Mouse (Mus musculus) hindbrain, embryonic 12.5 days (tissue): ENCODE results near the gene Tns3. TPM values are rescaled to one million over a fixed set of nuclear protein-coding genes. Genes with fewer than 3 reads are reported as not detected.

Source experiments
- ATAC-seq: fragments of 200-750 bp; cut with Nextera tagmentation; 2 replicates; pipeline ENCODE4 v1.8.0; 2017; ENCODE audit warnings: moderate TSS enrichment; ENCODE audit not compliant: low FRiP score
- H3K27ac ChIP-seq: fragments of 300-500 bp; sonication (generic); 2 replicates; pipeline ENCODE4 v1.5.1; 2016; ENCODE audit warnings: mild to moderate bottlenecking
- H3K27me3 ChIP-seq: fragments of 300-500 bp; sonication (generic); 2 replicates; pipeline ENCODE4 v1.6.1; 2016; ENCODE audit warnings: mild to moderate bottlenecking
- H3K36me3 ChIP-seq: fragments of 300-500 bp; sonication (generic); 2 replicates; pipeline ENCODE4 v1.6.1; 2016; ENCODE audit warnings: mild to moderate bottlenecking
- H3K4me1 ChIP-seq: fragments of 300-500 bp; sonication (generic); 2 replicates; pipeline ENCODE4 v1.6.1; 2016
- H3K4me2 ChIP-seq: fragments of 300-500 bp; sonication (generic); replicated peaks from 2 replicates; pipeline ENCODE4 v1.6.1; 2016; ENCODE audit warnings: mild to moderate bottlenecking
- H3K4me3 ChIP-seq: fragments of 300-500 bp; sonication (generic); 2 replicates; pipeline ENCODE4 v1.5.1; 2016; ENCODE audit warnings: mild to moderate bottlenecking
- H3K9ac ChIP-seq: fragments of 300-500 bp; sonication (generic); 2 replicates; pipeline ENCODE4 v1.6.1; 2016; ENCODE audit warnings: mild to moderate bottlenecking, moderate library complexity
- H3K9me3 ChIP-seq: fragments of 300-500 bp; sonication (generic); replicated peaks from 2 replicates; pipeline ENCODE4 v1.6.1; 2016; ENCODE audit warnings: mild to moderate bottlenecking
- WGBS: fragments of 180-500 bp; shearing (Covaris S2); methylation state at CpG from one replicate; pipeline ENCODE4 v1.1.7; 2016; 5-methylcytosine and 5-hydroxymethylcytosine counted together
- polyA plus RNA-seq: library from polyadenylated mRNA; unstranded; fragments of >200 nt; fragmentation: Nextera tagmentation; extraction: Ambion mirVana; gene quantifications from 2 replicates; pipeline ENCODE4 v1.2.1, GENCODE M21; 2016

Gene Tns3
- polyA plus RNA-seq, 1 experiment from 2014 or later = 15.9 TPM

DNA sequence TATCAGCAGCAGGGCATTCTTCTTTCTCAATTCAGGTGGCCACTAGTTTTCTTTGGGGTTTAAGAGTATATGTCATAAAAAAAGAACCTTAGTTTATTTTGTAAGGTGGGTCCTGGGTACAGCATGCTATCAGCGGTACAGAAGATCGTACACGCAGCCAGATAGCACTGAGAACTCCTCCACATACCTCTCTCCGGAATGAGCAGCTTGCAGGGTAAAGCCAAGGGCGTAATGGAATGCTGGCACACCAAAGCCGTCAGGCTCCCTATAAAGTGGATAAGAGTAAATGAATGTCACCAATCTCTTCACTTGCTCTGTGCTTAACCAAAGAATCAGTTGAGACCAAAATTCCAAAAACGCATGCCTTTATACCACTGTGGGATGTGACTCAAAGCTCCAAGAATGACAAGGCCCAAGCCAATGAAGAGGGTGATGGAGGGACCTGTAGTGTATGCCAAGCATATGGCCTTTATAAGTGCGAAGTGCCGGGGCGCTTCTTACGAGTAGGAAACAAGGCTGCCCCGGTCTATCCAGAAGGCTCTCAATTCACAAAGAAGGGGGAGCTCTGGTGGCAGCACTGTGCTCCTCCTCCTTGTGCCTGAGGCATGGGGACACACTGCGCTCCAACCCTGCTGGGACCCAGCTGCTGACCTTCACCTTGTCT, 219.4 kb downstream of the Tns3 start:
- H3K4me2 ChIP-seq = no peak overlapping the region
- H3K27ac ChIP-seq = no peak overlapping the region
- no peak overlapping the region for H3K4me3 ChIP-seq
- peaks cover 7% of the 10 kb centered on the region; the same call in 1 of the 2 replicates for H3K4me1 ChIP-seq
- 91% methylated on average over 13 of the region's 13 CpGs for WGBS
- no peaks in the 10 kb centered on the region for H3K9me3 ChIP-seq
- ATAC-seq = no peak
- peaks cover 11% of the 10 kb centered on the region; the same call in 1 of the 2 replicates for H3K36me3 ChIP-seq
- H3K9ac ChIP-seq = no peak overlapping the region
- H3K27me3 ChIP-seq = no peaks in the 10 kb centered on the region

- H3K4me3 ChIP-seq = no peak overlapping the region
- peaks cover 7% of the 10 kb centered on the region; the same call in 1 of the 2 replicates for H3K4me1 ChIP-seq
- no peak overlapping the region for H3K27ac ChIP-seq
- whole genome bisulfite sequencing = 80% methylated on average over 11 of the region's 11 CpGs
- H3K36me3 ChIP-seq = peaks cover 8% of the 10 kb centered on the region; the same call in 1 of the 2 replicates
- no peaks in the 10 kb centered on the region for H3K9me3 ChIP-seq
- H3K9ac ChIP-seq = no peak overlapping the region
- H3K4me2 ChIP-seq = no peak overlapping the region
- no peak for ATAC-seq
- H3K27me3 ChIP-seq = no peaks in the 10 kb centered on the region
Measured at GRCm38 (mm10) chr11:8443539-8444292, 220.6 kb downstream of the Tns3 start.

GRCm38 (mm10) chr11:8440706-8441105, 223.6 kb downstream of the Tns3 start:
- no peak overlapping the region for H3K27ac ChIP-seq
- H3K9ac ChIP-seq = no peak overlapping the region

GRCm38 (mm10) chr11:8440221-8440620, 224.1 kb downstream of the Tns3 start:
- Histone ChIP-seq H3K9ac (no peak overlapping the region), H3K27me3 (no peaks in the 10 kb centered on the region)
- WGBS = 96% methylated on average over 5 of the region's 5 CpGs

More at GRCm38 (mm10) chr11:8440706-8441105, 223.6 kb downstream of the Tns3 start:
- Histone ChIP-seq H3K36me3 (peaks cover 8% of the 10 kb centered on the region; the same call in 1 of the 2 replicates), H3K4me2 (no peak overlapping the region), H3K27me3 (no peaks in the 10 kb centered on the region), H3K4me1 (peaks cover under 1% of the 10 kb centered on the region; the same call in 1 of the 2 replicates), H3K9me3 (no peaks in the 10 kb centered on the region), H3K4me3 (no peak overlapping the region)
- 98% methylated on average over 2 of the region's 2 CpGs for WGBS
- ATAC-seq = no peak

DNA sequence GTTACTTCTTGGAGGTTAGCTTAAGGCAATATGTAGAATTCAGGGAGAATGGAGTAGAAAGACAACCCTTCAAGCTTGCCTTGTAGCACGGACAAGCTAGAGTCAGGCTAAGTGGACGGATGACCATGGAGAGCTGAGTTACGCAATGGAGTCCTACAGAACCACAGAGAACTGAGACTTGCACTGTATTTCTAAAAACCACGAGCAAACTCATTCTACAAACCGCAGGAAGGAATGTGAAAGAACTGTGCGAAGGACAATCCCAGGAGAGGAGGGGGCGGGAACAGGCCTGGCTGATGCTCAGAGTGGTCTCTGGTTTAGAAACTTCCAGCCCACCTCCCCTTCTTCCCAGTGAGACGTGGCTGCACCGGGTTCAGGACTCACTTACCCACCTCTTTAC, 225.3 kb downstream of the Tns3 start:
- H3K4me2 ChIP-seq = no peak overlapping the region
- no peaks in the 10 kb centered on the region for H3K9me3 ChIP-seq
- H3K4me1 ChIP-seq = no peaks in the 10 kb centered on the region
- H3K9ac ChIP-seq = no peak overlapping the region
- 90% methylated on average over 9 of the region's 9 CpGs for WGBS
- ATAC-seq = no peak
- no peaks in the 10 kb centered on the region for H3K27me3 ChIP-seq
- H3K36me3 ChIP-seq = peaks cover 11% of the 10 kb centered on the region; the same call in 1 of the 2 replicates
- H3K27ac ChIP-seq = no peak overlapping the region
- H3K4me3 ChIP-seq = no peak overlapping the region

More at GRCm38 (mm10) chr11:8440221-8440620, 224.1 kb downstream of the Tns3 start:
- Histone ChIP-seq H3K4me3 (no peak overlapping the region), H3K27ac (no peak overlapping the region), H3K4me2 (no peak overlapping the region), H3K9me3 (no peaks in the 10 kb centered on the region), H3K36me3 (peaks cover 8% of the 10 kb centered on the region; the same call in 1 of the 2 replicates), H3K4me1 (no peaks in the 10 kb centered on the region)
- ATAC-seq = no peak

DNA sequence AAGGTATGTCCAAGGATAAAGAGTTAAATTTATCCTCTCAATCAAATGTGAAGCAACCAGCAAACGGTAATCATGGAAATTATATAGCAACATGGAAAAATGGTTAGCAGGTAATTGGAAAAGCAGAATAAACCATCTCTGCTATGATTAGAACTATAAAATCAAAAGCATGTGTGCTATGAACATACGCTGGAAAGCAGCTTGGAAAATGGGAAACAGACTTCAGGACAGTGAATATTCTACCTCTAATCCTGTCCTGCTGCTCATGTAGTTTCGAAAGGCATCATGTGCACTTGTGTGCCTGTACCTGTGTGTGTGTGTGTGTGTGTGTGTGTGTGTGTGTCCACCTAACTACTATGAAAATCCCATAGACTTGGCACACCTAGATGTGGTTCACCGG, 226.1 kb downstream of the Tns3 start:
- Histone ChIP-seq H3K9me3 (no peaks in the 10 kb centered on the region), H3K4me1 (no peaks in the 10 kb centered on the region), H3K4me3 (no peak overlapping the region), H3K27ac (no peak overlapping the region), H3K27me3 (no peaks in the 10 kb centered on the region), H3K4me2 (no peak overlapping the region), H3K36me3 (peaks cover 11% of the 10 kb centered on the region; the same call in 1 of the 2 replicates), H3K9ac (no peak overlapping the region)
- ATAC-seq = no peak
- 92% methylated on average over 4 of the region's 4 CpGs for WGBS

GRCm38 (mm10) chr11:8435101-8435500, 229.2 kb downstream of the Tns3 start:
- H3K27me3 ChIP-seq = no peaks in the 10 kb centered on the region
- H3K36me3 ChIP-seq = peaks cover 11% of the 10 kb centered on the region; the same call in 1 of the 2 replicates
- H3K9ac ChIP-seq = no peak overlapping the region
- no peak for ATAC-seq
- no peaks in the 10 kb centered on the region for H3K4me1 ChIP-seq
- no peak overlapping the region for H3K4me3 ChIP-seq
- H3K9me3 ChIP-seq = no peaks in the 10 kb centered on the region
- WGBS = 93% methylated on average over 6 of the region's 6 CpGs
- no peak overlapping the region for H3K4me2 ChIP-seq
- no peak overlapping the region for H3K27ac ChIP-seq

- no peak for ATAC-seq
- H3K4me3 ChIP-seq = no peak overlapping the region
Measured at GRCm38 (mm10) chr11:8434366-8434765, 230.0 kb downstream of the Tns3 start.

DNA sequence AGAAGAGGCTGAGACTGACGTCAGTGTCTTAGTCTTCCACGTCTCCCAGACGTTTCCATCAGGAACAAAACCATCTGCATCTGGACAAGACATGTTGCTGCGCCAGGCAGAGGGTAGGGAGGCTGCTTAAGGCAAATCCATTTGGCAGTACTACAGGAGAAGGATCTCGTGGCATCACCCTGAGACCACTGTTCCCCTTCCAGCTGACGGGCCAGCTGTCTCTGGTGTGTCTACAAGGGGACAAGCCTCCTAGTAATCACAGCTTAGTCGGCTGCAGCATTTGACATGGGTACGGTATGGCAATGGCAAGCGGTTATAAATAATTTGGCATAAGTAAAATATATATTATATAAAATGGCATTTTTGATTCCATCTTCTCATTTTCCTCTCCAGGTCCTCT, 230.9 kb downstream of the Tns3 start:
- no peak overlapping the region for H3K4me2 ChIP-seq
- no peak overlapping the region for H3K27ac ChIP-seq
- peaks cover 11% of the 10 kb centered on the region; the same call in 1 of the 2 replicates for H3K36me3 ChIP-seq
- no peak for ATAC-seq
- no peaks in the 10 kb centered on the region for H3K9me3 ChIP-seq
- no peaks in the 10 kb centered on the region for H3K4me1 ChIP-seq
- 93% methylated on average over 9 of the region's 9 CpGs for WGBS
- no peak overlapping the region for H3K9ac ChIP-seq
- H3K27me3 ChIP-seq = no peaks in the 10 kb centered on the region
- H3K4me3 ChIP-seq = no peak overlapping the region

More at GRCm38 (mm10) chr11:8434366-8434765, 230.0 kb downstream of the Tns3 start:
- H3K27ac ChIP-seq = no peak overlapping the region
- H3K27me3 ChIP-seq = no peaks in the 10 kb centered on the region
- H3K9me3 ChIP-seq = no peaks in the 10 kb centered on the region
- H3K9ac ChIP-seq = no peak overlapping the region
- 86% methylated on average over 6 of the region's 6 CpGs for WGBS
- H3K4me2 ChIP-seq = no peak overlapping the region
- H3K36me3 ChIP-seq = peaks cover 11% of the 10 kb centered on the region; the same call in 1 of the 2 replicates
- H3K4me1 ChIP-seq = no peaks in the 10 kb centered on the region

DNA sequence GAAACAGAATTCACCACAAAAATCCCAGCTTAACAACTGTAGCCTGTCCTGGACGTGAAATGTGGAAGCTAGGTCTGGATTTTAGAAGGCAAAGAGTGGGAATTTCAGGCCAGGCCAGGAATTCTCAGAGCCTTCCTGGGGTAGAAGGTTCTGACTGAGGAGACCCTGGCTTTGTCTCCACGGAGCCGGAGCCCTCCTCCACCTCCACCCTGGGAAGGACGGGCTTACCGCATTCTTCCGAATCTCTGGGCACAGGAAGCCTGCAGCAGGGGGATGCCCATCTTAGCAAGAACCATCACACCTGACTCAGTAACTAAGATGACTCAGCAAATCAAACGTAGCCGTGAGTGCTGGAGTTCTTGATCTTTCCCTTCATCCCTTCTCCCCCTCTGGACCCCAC, 231.4 kb downstream of the Tns3 start:
- Histone ChIP-seq H3K4me2 (no peak overlapping the region), H3K27ac (no peak overlapping the region), H3K4me3 (no peak overlapping the region), H3K36me3 (peaks cover 11% of the 10 kb centered on the region; the same call in 1 of the 2 replicates), H3K27me3 (no peaks in the 10 kb centered on the region), H3K9ac (no peak overlapping the region), H3K4me1 (no peaks in the 10 kb centered on the region), H3K9me3 (no peaks in the 10 kb centered on the region)
- ATAC-seq = no peak
- 92% methylated on average over 8 of the region's 8 CpGs for WGBS

- H3K27ac ChIP-seq = no peak overlapping the region
- WGBS = 87% methylated on average over 11 of the region's 11 CpGs
- no peak overlapping the region for H3K4me3 ChIP-seq
- no peaks in the 10 kb centered on the region for H3K27me3 ChIP-seq
- no peaks in the 10 kb centered on the region for H3K9me3 ChIP-seq
- no peaks in the 10 kb centered on the region for H3K36me3 ChIP-seq
- ATAC-seq = no peak
- H3K9ac ChIP-seq = no peak overlapping the region
- peaks cover 7% of the 10 kb centered on the region; the same call in 1 of the 2 replicates for H3K4me1 ChIP-seq
- H3K4me2 ChIP-seq = no peak overlapping the region
Measured at GRCm38 (mm10) chr11:8427660-8428059, 236.7 kb downstream of the Tns3 start.

DNA sequence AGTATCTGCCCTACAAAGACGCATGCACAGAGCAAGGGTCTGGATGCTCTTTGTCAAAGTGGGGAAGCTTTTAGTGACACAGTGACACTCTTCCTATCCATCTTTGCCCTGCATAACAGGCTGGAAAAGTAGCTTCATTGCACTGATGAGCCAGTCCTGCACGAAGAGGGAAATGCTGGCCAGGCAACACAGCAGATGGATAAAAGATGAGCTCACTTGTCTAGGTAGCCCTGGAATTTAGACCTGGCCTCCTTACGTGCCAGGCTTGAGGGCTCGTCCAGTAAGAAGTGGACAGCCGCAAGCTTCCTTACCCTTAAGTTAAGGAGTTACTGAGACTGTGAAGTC, 239.1 kb downstream of the Tns3 start:
- no peaks in the 10 kb centered on the region for H3K36me3 ChIP-seq
- no peak overlapping the region for H3K4me3 ChIP-seq
- ATAC-seq = no peak
- H3K9me3 ChIP-seq = no peaks in the 10 kb centered on the region
- peaks cover 7% of the 10 kb centered on the region; the same call in 1 of the 2 replicates for H3K4me1 ChIP-seq
- WGBS = 86% methylated on average over 5 of the region's 5 CpGs
- no peak overlapping the region for H3K27ac ChIP-seq
- no peak overlapping the region for H3K4me2 ChIP-seq
- no peaks in the 10 kb centered on the region for H3K27me3 ChIP-seq
- no peak overlapping the region for H3K9ac ChIP-seq
